Mouse (Mus musculus): ENCODE data around the gene Ihh.

GRCm38 (mm10) chr1:74997231-74997630 is 45.8 kb upstream of the Ihh start:
- TF ChIP-seq MXI1 (IDR thresholded peaks at IDR 0.05; ENCODE audit: low read depth, low read length) (no peak), CHD2 (IDR thresholded peaks at IDR 0.05; ENCODE audit: low read length) (no peak), RCOR1 (conservative IDR thresholded peaks at IDR 0.05; ENCODE audit: low read depth, low read length) (no peak), CTCF (conservative IDR thresholded peaks at IDR 0.05 in 1 of 2, IDR thresholded peaks at IDR 0.05 in 1 of 2; ENCODE audit: low read depth in 2 of 2, low read length in 2 of 2) (no peak), JUND (conservative IDR thresholded peaks at IDR 0.05; ENCODE audit: low read depth, low read length) (no peak), CHD1 (IDR thresholded peaks at IDR 0.05; ENCODE audit: low read depth, low read length) (no peak), USF2 (conservative IDR thresholded peaks at IDR 0.05; ENCODE audit: low read depth, low read length) (no peak), HCFC1 (IDR thresholded peaks at IDR 0.05; ENCODE audit: low read depth, low read length) (no peak)
